Mouse (Mus musculus) embryonic fibroblast, embryonic 13.5 days (primary cell): Measurements from ENCODE around the gene St3gal3. TPM values are rescaled to one million over a fixed set of nuclear protein-coding genes. Genes with fewer than 3 reads are reported as not detected.

Experiments used
- H3K27ac ChIP-seq: 2 replicates; pipeline ENCODE4 v1.5.1; 2012; ENCODE audit warnings: low read length, control low read depth, inconsistent platforms; ENCODE audit not compliant: insufficient read depth
- H3K4me1 ChIP-seq: 2 replicates; pipeline ENCODE4 v1.6.1; 2011; ENCODE audit warnings: low read length; ENCODE audit not compliant: control insufficient read depth, insufficient read depth
- H3K4me3 ChIP-seq: 2 replicates; pipeline ENCODE4 v1.5.1; 2011; ENCODE audit warnings: mild to moderate bottlenecking, control low read depth, low read length; ENCODE audit not compliant: insufficient read depth
- CTCF ChIP-seq: IDR thresholded peaks from 2 replicates; pipeline ENCODE4 v1.5.1; 2011; ENCODE audit warnings: mild to moderate bottlenecking, control low read depth, low read length, moderate library complexity, borderline replicate concordance; ENCODE audit not compliant: insufficient read depth
- POLR2A ChIP-seq: IDR thresholded peaks from 2 replicates; pipeline ENCODE4 v1.6.1; 2011; ENCODE audit warnings: low read depth, mild to moderate bottlenecking, control low read depth, low read length, moderate library complexity
- polyA plus RNA-seq: library from polyadenylated mRNA; stranded (reverse); fragments of >200 nt; gene quantifications from 2 replicates; pipeline ENCODE4 v1.2.4, GENCODE M21; 2011; ENCODE audit warnings: low read depth; ENCODE audit not compliant: missing spikeins, insufficient read length

The St3gal3 gene
- polyA plus RNA-seq, 1 experiment = 21.5 TPM

GRCm38 (mm10) chr4:117898111-117898510 is 236.6 kb downstream of the St3gal3 start:
- no peak overlapping the region for H3K4me3 ChIP-seq
- TF ChIP-seq POLR2A = no peak
- TF ChIP-seq CTCF = no peak
- no peak overlapping the region for H3K27ac ChIP-seq
- H3K4me1 ChIP-seq = no peaks in the 10 kb centered on the region

- TF ChIP-seq CTCF = no peak
- TF ChIP-seq POLR2A = no peak
- no peak overlapping the region for H3K27ac ChIP-seq
- no peak overlapping the region for H3K4me3 ChIP-seq
- H3K4me1 ChIP-seq = no peaks in the 10 kb centered on the region
Observed at GRCm38 (mm10) chr4:117896031-117896430, 238.7 kb downstream of the St3gal3 start.

- no peak for TF ChIP-seq CTCF
- H3K27ac ChIP-seq = no peak overlapping the region
- no peak overlapping the region for H3K4me3 ChIP-seq
- no peaks in the 10 kb centered on the region for H3K4me1 ChIP-seq
Observed at GRCm38 (mm10) chr4:117895339-117895738, 239.4 kb downstream of the St3gal3 start.

GRCm38 (mm10) chr4:117894601-117895000 is 240.1 kb downstream of the St3gal3 start:
- TF ChIP-seq POLR2A = no peak
- TF ChIP-seq CTCF = no peak
- no peak overlapping the region for H3K4me3 ChIP-seq

GRCm38 (mm10) chr4:117893376-117893775 is 241.3 kb downstream of the St3gal3 start:
- no peaks in the 10 kb centered on the region for H3K4me1 ChIP-seq
- no peak overlapping the region for H3K4me3 ChIP-seq
- TF ChIP-seq CTCF = no peak
- TF ChIP-seq POLR2A = no peak
- no peak overlapping the region for H3K27ac ChIP-seq

More at GRCm38 (mm10) chr4:117894601-117895000, 240.1 kb downstream of the St3gal3 start:
- Histone ChIP-seq H3K4me1 (no peaks in the 10 kb centered on the region), H3K27ac (no peak overlapping the region)

GRCm38 (mm10) chr4:117891738-117892161 is 243.0 kb downstream of the St3gal3 start, which contains the start of gene Dph2:
Gene Dph2, minus strand, starts transcription at chr4:117892032.
- peak; percentile 48; the same call in 1 of the 2 replicates for TF ChIP-seq POLR2A
- no peak for TF ChIP-seq CTCF

GRCm38 (mm10) chr4:117890750-117891149 is 244.0 kb downstream of the St3gal3 start:
- TF ChIP-seq CTCF (no peak), POLR2A (no peak)
- H3K4me1 ChIP-seq = no peaks in the 10 kb centered on the region
- H3K4me3 ChIP-seq = peak overlapping the region; percentile 92
- no peak overlapping the region for H3K27ac ChIP-seq

More at GRCm38 (mm10) chr4:117891738-117892161, 243.0 kb downstream of the St3gal3 start, which contains the start of gene Dph2:
- Histone ChIP-seq H3K4me3 (peak within 1 kb of the TSS; percentile 92), H3K27ac (no peak within 1 kb of the TSS), H3K4me1 (no peaks in the 10 kb centered on the region)

GRCm38 (mm10) chr4:117890031-117890430 is 244.7 kb downstream of the St3gal3 start:
- no peak overlapping the region for H3K4me3 ChIP-seq
- H3K27ac ChIP-seq = no peak overlapping the region
- no peak for TF ChIP-seq POLR2A
- no peak for TF ChIP-seq CTCF
- no peaks in the 10 kb centered on the region for H3K4me1 ChIP-seq

- no peaks in the 10 kb centered on the region; the same call in 1 of the 2 replicates for H3K4me1 ChIP-seq
- TF ChIP-seq POLR2A (no peak), CTCF (no peak)
- H3K27ac ChIP-seq = no peak overlapping the region
- no peak overlapping the region for H3K4me3 ChIP-seq
Observed at GRCm38 (mm10) chr4:117889471-117889870, 245.2 kb downstream of the St3gal3 start.

GRCm38 (mm10) chr4:117887920-117888319 is 246.8 kb downstream of the St3gal3 start:
- TF ChIP-seq CTCF (no peak), POLR2A (0 out of 2 replicates have a peak, but pooled peaks have one; percentile 16)
- H3K27ac ChIP-seq = no peak overlapping the region
- no peaks in the 10 kb centered on the region; the same call in 1 of the 2 replicates for H3K4me1 ChIP-seq
- no peak overlapping the region for H3K4me3 ChIP-seq

- no peaks in the 10 kb centered on the region; the same call in 1 of the 2 replicates for H3K4me1 ChIP-seq
- H3K4me3 ChIP-seq = peak within 1 kb of the TSS; percentile 76
- no peak for TF ChIP-seq CTCF
- TF ChIP-seq POLR2A = peak; percentile 80
- H3K27ac ChIP-seq = no peak within 1 kb of the TSS
Observed at GRCm38 (mm10) chr4:117887133-117887532, 247.6 kb downstream of the St3gal3 start, which contains the start of gene Atp6v0b. Gene Atp6v0b, minus strand, starts transcription at chr4:117887333.
